Mouse (Mus musculus) heart, adult 2 months (tissue): ENCODE measurements at regions not wholly inside any gene's neighbourhood (a gene's known extent, or its start where the extent isn't known, plus 50 kb on each side); places are given as distances from the start of the nearest gene placed in this dataset.

Experiments
- DNase-seq, 2 experiments: peaks; one replicate each; pipeline ENCODE4 v3.0.0; 2021
- H3K27ac ChIP-seq: fragments of 200-600 bp; 2 replicates; pipeline ENCODE4 v1.8.1; 2022
- H3K27me3 ChIP-seq: fragments of 200-500 bp; 2 replicates; pipeline ENCODE4 v1.6.1; 2012; ENCODE audit warnings: mild to moderate bottlenecking, low read length, inconsistent platforms, mixed read lengths; ENCODE audit not compliant: control insufficient read depth, insufficient read depth
- H3K36me3 ChIP-seq: fragments of 200-500 bp; 2 replicates; pipeline ENCODE4 v1.6.1; 2012; ENCODE audit warnings: low read length, inconsistent platforms; ENCODE audit not compliant: control insufficient read depth, insufficient read depth
- H3K4me1 ChIP-seq: fragments of 200-500 bp; 2 replicates; pipeline ENCODE4 v1.6.1; 2011; ENCODE audit warnings: low read length; ENCODE audit not compliant: control insufficient read depth, insufficient read depth
- H3K4me3 ChIP-seq: fragments of 200-600 bp; 2 replicates; pipeline ENCODE4 v1.8.1; 2022
- H3K79me2 ChIP-seq: fragments of 200-500 bp; replicated peaks from 2 replicates; pipeline ENCODE4 v1.6.1; 2012; ENCODE audit warnings: mild to moderate bottlenecking, inconsistent platforms, low read length, moderate library complexity, mixed read lengths; ENCODE audit not compliant: control insufficient read depth, insufficient read depth
- H3K9ac ChIP-seq: fragments of 200-500 bp; 2 replicates; pipeline ENCODE4 v1.6.1; 2012; ENCODE audit warnings: low read depth, mild to moderate bottlenecking, control low read depth, inconsistent platforms, low read length, mixed read lengths
- CTCF ChIP-seq: fragments of 200-600 bp; IDR thresholded peaks from 2 replicates; pipeline ENCODE4 v1.8.1; 2022; ENCODE audit warnings: antibody characterized with exemption, mild to moderate bottlenecking, moderate library complexity
- EP300 ChIP-seq: fragments of 200-500 bp; IDR thresholded peaks from 2 replicates; pipeline ENCODE4 v1.6.1; 2011; ENCODE audit warnings: low read depth, low read length, control low read depth; ENCODE audit not compliant: insufficient read depth
- POLR2A ChIP-seq: fragments of 200-500 bp; IDR thresholded peaks from 2 replicates; pipeline ENCODE4 v1.6.1; 2011; ENCODE audit warnings: mild to moderate bottlenecking, low read depth, low read length, control low read depth; ENCODE audit not compliant: insufficient read depth
- WGBS: fragments of 180-500 bp; shearing (Covaris S2); methylation state at CpG from one replicate; pipeline ENCODE4 v1.1.7; 2018; 5-methylcytosine and 5-hydroxymethylcytosine counted together
- intact Hi-C: fragments of 180-260 bp; cut with DNase I; formaldehyde crosslinking; loops from one replicate; pipeline ENCODE4 v1.15.1; 2025

- intact Hi-C loops: no loop called here
- DNase-seq: no peak
- Histone ChIP-seq H3K4me1 (no peaks in the 10 kb centered on the region), H3K27ac (no peak overlapping the region), H3K79me2 (no peaks in the 10 kb centered on the region), H3K27me3 (no peaks in the 10 kb centered on the region), H3K36me3 (no peaks in the 10 kb centered on the region), H3K9ac (no peak overlapping the region), H3K4me3 (no peak overlapping the region)
- 34% methylated on average over 3 of the region's 3 CpGs for WGBS
- no peak for TF ChIP-seq POLR2A
- TF ChIP-seq EP300: no peak
- no peak for TF ChIP-seq CTCF
These were observed 223.5 kb upstream of the Mvb12b start for GRCm38 (mm10) chr2:34111286-34111685.

GRCm38 (mm10) chr2:34110582-34110981, 222.8 kb upstream of the Mvb12b start:
- Histone ChIP-seq H3K27me3 (no peaks in the 10 kb centered on the region), H3K9ac (no peak overlapping the region), H3K4me3 (no peak overlapping the region), H3K36me3 (no peaks in the 10 kb centered on the region), H3K79me2 (no peaks in the 10 kb centered on the region), H3K4me1 (no peaks in the 10 kb centered on the region), H3K27ac (no peak overlapping the region)
- 77% methylated on average over 17 of the region's 17 CpGs for WGBS
- TF ChIP-seq EP300 (no peak), CTCF (no peak), POLR2A (no peak)
- no peak for DNase-seq
- intact Hi-C loops: no loop called here

- Histone ChIP-seq H3K36me3 (no peaks in the 10 kb centered on the region), H3K27ac (no peak overlapping the region), H3K79me2 (no peaks in the 10 kb centered on the region), H3K27me3 (no peaks in the 10 kb centered on the region), H3K4me1 (no peaks in the 10 kb centered on the region), H3K9ac (no peak overlapping the region), H3K4me3 (no peak overlapping the region)
- no peak for DNase-seq
- intact Hi-C loops: no loop called here
- TF ChIP-seq CTCF (no peak), POLR2A (no peak), EP300 (no peak)
- WGBS: 81% methylated on average over 27 of the region's 27 CpGs
These were observed 220.0 kb upstream of the Mvb12b start for GRCm38 (mm10) chr2:34107566-34108303.

GRCm38 (mm10) chr2:34106837-34107565, 219.3 kb upstream of the Mvb12b start:
- no peak overlapping the region for H3K9ac ChIP-seq

GRCm38 (mm10) chr2:34106245-34106644, 218.5 kb upstream of the Mvb12b start:
- TF ChIP-seq CTCF (no peak), POLR2A (no peak), EP300 (no peak)
- no peak overlapping the region for H3K4me3 ChIP-seq
- 83% methylated on average over 9 of the region's 9 CpGs for WGBS
- intact Hi-C loops: no loop called here
- H3K27me3 ChIP-seq: no peaks in the 10 kb centered on the region
- no peaks in the 10 kb centered on the region for H3K79me2 ChIP-seq
- no peaks in the 10 kb centered on the region for H3K4me1 ChIP-seq
- no peak for DNase-seq
- no peaks in the 10 kb centered on the region for H3K36me3 ChIP-seq
- H3K27ac ChIP-seq: no peak overlapping the region
- H3K9ac ChIP-seq: no peak overlapping the region

More at GRCm38 (mm10) chr2:34106837-34107565, 219.3 kb upstream of the Mvb12b start:
- no peaks in the 10 kb centered on the region for H3K27me3 ChIP-seq
- no peak overlapping the region for H3K27ac ChIP-seq
- no peak for TF ChIP-seq POLR2A
- TF ChIP-seq CTCF: no peak
- TF ChIP-seq EP300: no peak
- no peaks in the 10 kb centered on the region for H3K36me3 ChIP-seq
- DNase-seq: no peak
- no peak overlapping the region for H3K4me3 ChIP-seq
- H3K79me2 ChIP-seq: no peaks in the 10 kb centered on the region
- WGBS: 59% methylated on average over 15 of the region's 15 CpGs
- intact Hi-C loops: no loop called here
- H3K4me1 ChIP-seq: no peaks in the 10 kb centered on the region

GRCm38 (mm10) chr2:34105271-34106051, 217.7 kb upstream of the Mvb12b start:
- Histone ChIP-seq H3K27ac (no peak overlapping the region), H3K79me2 (no peaks in the 10 kb centered on the region), H3K4me3 (no peak overlapping the region), H3K9ac (no peak overlapping the region), H3K4me1 (no peaks in the 10 kb centered on the region), H3K27me3 (no peaks in the 10 kb centered on the region), H3K36me3 (no peaks in the 10 kb centered on the region)
- WGBS: 73% methylated on average over 13 of the region's 13 CpGs
- TF ChIP-seq POLR2A: no peak
- TF ChIP-seq EP300: no peak
- TF ChIP-seq CTCF: no peak
- intact Hi-C loops: no loop called here
- no peak for DNase-seq
